Mouse (Mus musculus) layer of hippocampus, adult 11-12 months (tissue): ENCODE measurements around the gene Smad3.

Experiments
- DNase-seq: peaks from one replicate; pipeline ENCODE4 v3.0.0; 2022; ENCODE audit warnings: low spot score

The Smad3 gene

GRCm38 (mm10) chr9:63664300-63664745 is 93.5 kb downstream of the Smad3 start:
- no peak for DNase-seq

DNA sequence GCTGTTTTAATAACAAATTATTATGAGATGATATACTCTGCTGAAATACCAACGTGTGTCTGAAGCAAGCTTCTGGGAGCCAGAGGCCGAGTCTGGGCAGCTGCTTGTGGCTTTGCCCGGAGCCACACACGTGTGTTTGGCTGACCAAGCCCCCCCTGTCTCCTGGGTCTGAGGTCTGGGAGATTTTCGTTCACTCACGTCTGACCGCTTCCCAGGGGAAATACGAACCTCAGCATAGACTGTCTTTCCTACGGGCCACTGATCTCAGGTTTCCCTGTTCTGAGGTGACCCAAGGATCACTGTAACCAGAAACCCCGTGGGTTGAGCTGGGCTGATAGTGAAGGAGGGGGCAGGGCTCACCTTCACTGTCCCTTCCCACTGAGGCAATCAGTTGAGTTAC is 94.6 kb downstream of the Smad3 start:
- DNase-seq = no peak

DNA sequence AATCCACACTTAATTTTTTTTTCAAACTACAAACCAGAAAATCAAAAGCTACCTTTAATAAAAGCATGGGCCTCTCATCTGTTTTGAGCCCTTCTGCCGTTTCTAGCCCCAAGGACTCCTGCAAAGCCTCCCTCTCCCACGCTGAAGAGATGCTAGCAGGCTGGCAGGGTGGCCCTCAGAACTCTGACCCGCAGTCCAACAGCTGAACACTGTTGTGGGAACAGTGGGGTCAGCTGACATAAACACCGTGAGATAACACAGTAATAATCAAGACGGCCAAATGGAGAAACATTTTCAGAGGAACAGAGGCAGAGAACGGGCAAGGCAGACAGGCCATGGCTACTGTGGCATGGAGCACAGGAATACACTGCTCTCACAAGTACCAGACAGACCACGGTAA is 95.0 kb downstream of the Smad3 start:
- no peak for DNase-seq

DNA sequence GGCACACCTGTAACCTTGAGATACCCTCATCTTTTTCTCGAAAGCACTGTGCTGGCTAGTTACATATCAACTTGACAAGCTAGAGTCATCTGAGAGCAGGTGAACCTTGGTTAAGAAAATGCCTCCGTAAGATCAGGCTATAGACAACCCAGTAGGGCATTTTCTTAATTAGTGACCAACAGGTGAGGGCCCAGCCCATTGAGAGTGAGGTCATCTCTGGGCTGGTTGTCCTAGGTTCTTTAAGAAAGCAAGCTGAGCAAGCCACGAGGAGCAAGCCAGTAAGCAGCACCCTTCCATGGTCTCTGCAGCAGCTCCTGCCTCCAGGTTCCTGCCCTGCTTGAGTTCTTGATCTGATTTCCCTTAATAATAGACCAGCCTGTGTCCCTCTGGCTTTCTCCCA is 97.1 kb downstream of the Smad3 start:
- no peak for DNase-seq

- DNase-seq = no peak
Observed at GRCm38 (mm10) chr9:63660061-63660460, 97.7 kb downstream of the Smad3 start.

GRCm38 (mm10) chr9:63658970-63659371 is 98.8 kb downstream of the Smad3 start:
- no peak for DNase-seq

DNA sequence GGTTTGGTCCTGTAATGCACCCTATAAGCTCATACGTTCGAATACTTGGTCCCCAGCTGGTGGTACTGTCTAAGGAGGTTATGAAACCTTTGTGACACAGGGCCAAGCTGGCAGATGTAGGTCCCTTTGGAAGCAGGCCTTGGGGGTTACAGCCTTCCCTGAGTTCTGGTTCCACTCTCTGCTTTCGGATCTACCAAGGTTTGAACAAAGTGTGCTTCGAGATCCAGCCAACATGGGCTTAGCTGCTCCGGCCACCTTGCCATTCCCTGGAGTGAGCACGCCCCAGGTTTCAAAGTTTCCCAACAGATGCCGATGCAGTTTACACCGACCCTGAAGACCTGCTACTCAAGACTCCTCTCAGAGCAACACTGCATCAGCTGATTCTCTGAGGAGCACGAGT is 99.4 kb downstream of the Smad3 start:
- no peak for DNase-seq

DNA sequence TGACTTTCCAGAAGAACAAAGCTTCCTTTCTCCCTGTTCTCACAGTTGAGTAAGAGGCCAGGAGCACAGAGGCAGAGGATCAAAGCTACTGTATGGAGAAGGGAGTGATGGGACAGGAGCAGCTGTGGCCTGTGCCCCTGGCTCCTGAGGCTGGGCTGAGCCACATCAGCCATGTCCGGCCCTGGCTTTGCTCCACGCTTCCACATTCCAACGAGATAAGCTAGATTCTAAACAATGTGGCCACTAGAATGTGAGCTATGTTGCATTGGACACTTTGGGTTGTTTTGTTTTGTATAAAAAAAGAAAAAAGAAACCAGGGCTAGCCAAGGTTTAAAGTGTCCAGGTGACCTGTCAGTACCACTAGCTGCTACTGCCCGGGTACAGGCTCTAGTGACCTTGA is 100.6 kb downstream of the Smad3 start:
- no peak for DNase-seq

DNA sequence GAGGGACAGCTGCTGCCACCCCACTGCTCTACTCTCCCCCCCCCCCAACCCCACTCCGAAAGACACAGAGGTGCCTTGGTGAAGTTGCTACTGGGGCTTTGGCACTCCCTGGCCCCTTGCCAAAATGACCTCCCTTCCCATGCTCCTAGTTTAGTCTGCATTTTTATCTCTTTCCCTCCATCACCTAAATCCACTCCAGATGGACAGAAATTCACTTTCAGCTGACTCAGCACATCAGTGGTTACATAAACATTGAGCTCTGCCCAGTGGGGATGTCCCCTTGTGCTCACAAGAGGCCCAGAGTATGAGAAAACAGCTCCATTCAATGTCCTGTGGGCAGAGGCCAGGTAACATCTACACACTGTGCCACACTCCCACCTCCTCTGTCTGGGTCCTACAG is 102.7 kb downstream of the Smad3 start:
- no peak for DNase-seq

GRCm38 (mm10) chr9:63654575-63654974 is 103.2 kb downstream of the Smad3 start:
- DNase-seq = no peak

GRCm38 (mm10) chr9:63653666-63654065 is 104.1 kb downstream of the Smad3 start:
- DNase-seq = no peak

GRCm38 (mm10) chr9:63651594-63651993 is 106.2 kb downstream of the Smad3 start:
- DNase-seq = no peak

DNA sequence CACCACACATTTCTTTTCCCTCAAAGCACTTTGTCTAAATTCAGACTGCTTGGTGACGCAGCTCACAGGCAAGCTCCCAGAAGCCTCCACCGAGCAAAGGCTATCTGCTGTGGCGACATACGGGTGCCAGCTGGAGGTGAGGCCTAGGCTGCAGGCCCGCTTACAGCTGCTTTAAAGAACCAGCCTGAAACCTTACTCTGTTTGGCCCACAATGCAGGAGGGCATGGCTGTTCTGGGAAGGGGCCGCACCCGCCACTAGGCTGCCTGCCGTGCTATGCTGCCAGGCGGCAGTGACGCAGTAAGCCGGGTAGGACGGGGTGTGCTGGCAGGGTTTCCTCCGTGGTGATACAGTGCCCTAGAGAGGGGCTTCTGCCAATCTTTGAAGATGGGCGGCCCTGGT is 106.9 kb downstream of the Smad3 start:
- no peak for DNase-seq

GRCm38 (mm10) chr9:63649841-63650545 is 107.8 kb downstream of the Smad3 start:
- DNase-seq = no peak

- DNase-seq = no peak
Observed at GRCm38 (mm10) chr9:63648520-63648918, 109.3 kb downstream of the Smad3 start.

- no peak for DNase-seq
Observed at GRCm38 (mm10) chr9:63647581-63648519, 109.9 kb downstream of the Smad3 start.

- DNase-seq = no peak
Observed at GRCm38 (mm10) chr9:63645084-63645483, 112.7 kb downstream of the Smad3 start.

- no peak for DNase-seq
Observed at GRCm38 (mm10) chr9:63644011-63644410, 113.8 kb downstream of the Smad3 start.

DNA sequence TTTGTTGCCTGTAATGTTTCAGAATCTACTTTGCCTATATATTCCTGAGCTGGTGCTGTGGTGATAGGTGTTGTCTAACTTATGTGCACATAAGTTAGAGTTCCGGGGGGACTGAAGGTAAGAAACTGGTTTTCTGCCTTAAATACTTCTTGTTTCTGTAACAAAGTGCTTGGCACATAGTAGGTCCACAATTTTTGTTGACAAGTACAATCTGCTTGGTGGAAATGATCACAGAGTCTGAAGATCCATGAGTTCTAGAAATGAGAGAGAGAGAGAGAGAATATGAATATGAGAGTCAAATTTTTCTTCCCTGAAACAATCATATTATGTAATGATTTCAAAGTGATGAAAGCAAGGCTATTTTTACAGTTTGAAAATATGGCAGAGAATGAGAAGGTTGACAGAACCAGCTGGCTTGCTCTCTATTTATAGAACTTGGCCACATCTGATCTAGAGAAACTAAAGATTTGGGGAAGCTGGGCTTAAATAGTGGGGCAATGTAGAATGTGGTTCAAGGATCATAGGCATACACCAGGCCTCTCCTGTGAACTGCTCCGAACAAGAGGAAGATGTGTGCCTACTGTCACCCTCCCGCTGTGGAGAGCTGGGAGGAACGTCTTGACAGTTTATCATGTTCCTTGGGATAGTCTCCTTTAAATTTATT is 115.7 kb downstream of the Smad3 start:
- no peak for DNase-seq

GRCm38 (mm10) chr9:63636113-63636512 is 121.7 kb downstream of the Smad3 start:
- no peak for DNase-seq

GRCm38 (mm10) chr9:63633334-63633733 is 124.5 kb downstream of the Smad3 start:
- DNase-seq = no peak

GRCm38 (mm10) chr9:63632924-63633323 is 124.9 kb downstream of the Smad3 start:
- DNase-seq = peak; percentile 66

- no peak for DNase-seq
Observed at GRCm38 (mm10) chr9:63632045-63632444, 125.7 kb downstream of the Smad3 start.
